Mouse (Mus musculus) olfactory bulb, adult 2 months (tissue): ENCODE measurements at regions not wholly inside any gene's neighbourhood (a gene's known extent, or its start where the extent isn't known, plus 50 kb on each side); places are given as distances from the start of the nearest gene placed in this dataset.

Source experiments
- H3K27ac ChIP-seq: fragments of 200-500 bp; 2 replicates; pipeline ENCODE4 v1.5.1; 2012; ENCODE audit warnings: low read depth, low read length; ENCODE audit not compliant: insufficient read depth
- H3K4me1 ChIP-seq: fragments of 200-500 bp; 2 replicates; pipeline ENCODE4 v1.6.1; 2012; ENCODE audit warnings: low read length; ENCODE audit not compliant: control insufficient read depth, insufficient read depth
- H3K4me3 ChIP-seq: fragments of 200-500 bp; 2 replicates; pipeline ENCODE4 v1.5.1; 2012; ENCODE audit warnings: mild to moderate bottlenecking, low read depth, low read length, moderate library complexity; ENCODE audit not compliant: insufficient read depth
- CTCF ChIP-seq: fragments of 200-500 bp; IDR thresholded peaks from 2 replicates; pipeline ENCODE4 v1.5.1; 2012; ENCODE audit warnings: low read depth, mild to moderate bottlenecking, low read length, moderate library complexity; ENCODE audit not compliant: insufficient read depth
- POLR2A ChIP-seq: fragments of 200-500 bp; IDR thresholded peaks from 2 replicates; pipeline ENCODE4 v1.6.1; 2012; ENCODE audit warnings: mild to moderate bottlenecking, low read depth, low read length, moderate library complexity; ENCODE audit not compliant: insufficient read depth
- WGBS: fragments of 180-500 bp; shearing (Covaris S2); methylation state at CpG from one replicate; pipeline ENCODE4 v1.1.7; 2018; 5-methylcytosine and 5-hydroxymethylcytosine counted together

- H3K27ac ChIP-seq, result no peak overlapping the region
- no peaks in the 10 kb centered on the region for H3K4me1 ChIP-seq
- WGBS, result 29% methylated on average over 6 of the region's 6 CpGs
- TF ChIP-seq POLR2A (no peak), CTCF (0 out of 2 replicates have a peak, but pooled peaks have one; percentile 11)
- H3K4me3 ChIP-seq, result no peak overlapping the region
Measured at GRCm38 (mm10) chr6:41136717-41137400, 101.5 kb upstream of the 2210010C04Rik start.

GRCm38 (mm10) chr6:41135160-41135559, 99.9 kb upstream of the 2210010C04Rik start:
- TF ChIP-seq POLR2A (no peak), CTCF (no peak)
- Histone ChIP-seq H3K27ac (no peak overlapping the region), H3K4me1 (no peaks in the 10 kb centered on the region), H3K4me3 (no peak overlapping the region)
- WGBS, result 80% methylated on average over 4 of the region's 4 CpGs

GRCm38 (mm10) chr6:41129906-41130305, 94.6 kb upstream of the 2210010C04Rik start:
- no peak overlapping the region for H3K4me3 ChIP-seq
- TF ChIP-seq CTCF, result no peak
- no peak for TF ChIP-seq POLR2A
- 93% methylated on average over 4 of the region's 4 CpGs for WGBS

DNA sequence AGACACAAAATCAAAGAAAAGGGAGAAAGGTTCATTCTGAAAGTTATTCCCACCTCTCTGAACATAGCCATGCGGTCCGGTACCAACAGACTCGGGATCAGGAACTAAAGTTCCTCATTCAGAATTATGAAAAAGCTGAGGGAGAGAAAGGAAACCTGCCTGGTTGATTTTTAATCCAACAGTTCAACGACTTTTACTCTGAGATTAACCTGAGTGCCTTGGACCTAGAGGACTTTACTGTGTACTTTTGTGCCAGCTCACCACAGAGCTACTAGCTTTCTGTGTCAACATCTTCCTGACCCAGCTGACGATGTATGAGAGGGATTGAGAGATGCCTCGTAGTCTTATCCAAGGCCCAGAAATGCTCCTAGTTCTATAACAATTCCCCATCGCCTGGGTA, 92.5 kb upstream of the 2210010C04Rik start:
- TF ChIP-seq POLR2A (no peak), CTCF (no peak)
- H3K4me3 ChIP-seq, result no peak overlapping the region
- no peak overlapping the region for H3K27ac ChIP-seq
- 85% methylated on average over 7 of the region's 7 CpGs for WGBS
- no peaks in the 10 kb centered on the region for H3K4me1 ChIP-seq

More at GRCm38 (mm10) chr6:41129906-41130305, 94.6 kb upstream of the 2210010C04Rik start:
- no peak overlapping the region for H3K27ac ChIP-seq
- no peaks in the 10 kb centered on the region for H3K4me1 ChIP-seq

DNA sequence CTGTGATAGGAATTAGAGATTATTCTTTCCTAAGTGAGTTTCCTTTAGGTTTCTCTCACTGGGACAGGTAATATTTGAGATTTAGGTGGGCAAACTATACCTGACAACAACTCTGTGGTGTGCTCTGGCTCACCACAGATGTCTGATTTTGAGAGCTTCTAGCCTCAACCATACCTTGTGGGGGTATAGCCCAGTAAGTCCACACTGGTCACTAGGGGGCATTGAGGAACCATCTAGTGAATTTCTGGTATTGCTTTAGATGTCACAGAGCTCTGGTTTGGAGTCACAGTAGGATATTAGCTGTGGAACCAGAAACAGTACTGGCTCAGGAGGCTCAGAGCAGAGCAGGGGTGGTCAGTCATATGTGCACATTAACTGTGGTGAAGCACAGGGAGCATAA, 91.5 kb upstream of the 2210010C04Rik start:
- no peaks in the 10 kb centered on the region for H3K4me1 ChIP-seq
- no peak overlapping the region for H3K27ac ChIP-seq
- TF ChIP-seq POLR2A (no peak), CTCF (no peak)
- H3K4me3 ChIP-seq, result no peak overlapping the region

- 88% methylated on average over 3 of the region's 3 CpGs for WGBS
- TF ChIP-seq POLR2A (no peak), CTCF (no peak)
- H3K4me1 ChIP-seq, result no peaks in the 10 kb centered on the region
- no peak overlapping the region for H3K4me3 ChIP-seq
- H3K27ac ChIP-seq, result no peak overlapping the region
Measured at GRCm38 (mm10) chr6:41121641-41122040, 86.3 kb upstream of the 2210010C04Rik start.

GRCm38 (mm10) chr6:41119176-41119575, 83.9 kb upstream of the 2210010C04Rik start:
- 85% methylated on average over 2 of the region's 2 CpGs for whole genome bisulfite sequencing
- Histone ChIP-seq H3K4me1 (no peaks in the 10 kb centered on the region), H3K4me3 (no peak overlapping the region), H3K27ac (no peak overlapping the region)
- TF ChIP-seq POLR2A, result no peak
- TF ChIP-seq CTCF, result no peak

- Histone ChIP-seq H3K4me3 (no peak overlapping the region), H3K4me1 (no peaks in the 10 kb centered on the region), H3K27ac (no peak overlapping the region)
- TF ChIP-seq CTCF, result no peak
- no peak for TF ChIP-seq POLR2A
- WGBS, result 19% methylated on average over 7 of the region's 7 CpGs
Measured at GRCm38 (mm10) chr6:41118201-41118976, 83.1 kb upstream of the 2210010C04Rik start.

GRCm38 (mm10) chr6:41113943-41114342, 78.6 kb upstream of the 2210010C04Rik start:
- TF ChIP-seq CTCF (no peak), POLR2A (no peak)
- Histone ChIP-seq H3K4me3 (no peak overlapping the region), H3K27ac (no peak overlapping the region), H3K4me1 (no peaks in the 10 kb centered on the region)
- 61% methylated on average over 1 of the region's 1 CpGs for WGBS
